Mouse (Mus musculus) ES-E14 (cell line): ENCODE measurements around the gene 4930415O20Rik.

Experiments used
- CHD2 ChIP-seq: IDR thresholded peaks from 2 replicates; pipeline ENCODE4 v1.6.1; 2014; ENCODE audit warnings: mild to moderate bottlenecking, low read depth, low read length, inconsistent platforms
- HCFC1 ChIP-seq: IDR thresholded peaks from 2 replicates; pipeline ENCODE4 v1.6.1; 2012; ENCODE audit warnings: low read length, inconsistent platforms, borderline replicate concordance; ENCODE audit not compliant: insufficient read depth
- ZC3H11A ChIP-seq: IDR thresholded peaks from 2 replicates; pipeline ENCODE4 v1.6.1; 2012; ENCODE audit warnings: low read depth, mild to moderate bottlenecking, inconsistent platforms, low read length, borderline replicate concordance
- ZNF384 ChIP-seq: IDR thresholded peaks from 2 replicates; pipeline ENCODE4 v1.6.1; 2012; ENCODE audit warnings: low read depth, low read length, inconsistent platforms

DNA sequence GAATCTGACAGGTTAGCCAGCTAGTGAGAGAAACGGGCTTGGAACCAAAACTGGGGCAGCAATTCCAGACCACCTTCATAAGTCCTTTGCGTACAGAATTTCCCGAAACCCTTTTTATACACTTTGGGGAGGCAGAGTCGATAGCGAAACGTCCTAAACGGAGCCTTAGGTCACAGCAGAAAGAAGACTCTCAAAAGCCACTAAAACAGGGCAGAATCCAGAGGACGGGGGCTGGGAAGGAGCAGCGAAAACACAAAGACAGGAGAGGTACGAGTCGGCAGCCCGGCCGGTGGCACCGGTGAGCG lies 3.9 kb upstream of the 4930415O20Rik start:
- TF ChIP-seq CHD2 = no peak
- no peak for TF ChIP-seq ZC3H11A
- TF ChIP-seq ZNF384 = no peak
- no peak for TF ChIP-seq HCFC1
